Mouse (Mus musculus): ENCODE data around the gene E130308A19Rik. TPM values are rescaled to one million over a fixed set of nuclear protein-coding genes. Genes with fewer than 3 reads are reported as not detected.

E130308A19Rik gene
- polyA plus RNA-seq, 1 experiment from 2014 or later: 39.1 TPM

DNA sequence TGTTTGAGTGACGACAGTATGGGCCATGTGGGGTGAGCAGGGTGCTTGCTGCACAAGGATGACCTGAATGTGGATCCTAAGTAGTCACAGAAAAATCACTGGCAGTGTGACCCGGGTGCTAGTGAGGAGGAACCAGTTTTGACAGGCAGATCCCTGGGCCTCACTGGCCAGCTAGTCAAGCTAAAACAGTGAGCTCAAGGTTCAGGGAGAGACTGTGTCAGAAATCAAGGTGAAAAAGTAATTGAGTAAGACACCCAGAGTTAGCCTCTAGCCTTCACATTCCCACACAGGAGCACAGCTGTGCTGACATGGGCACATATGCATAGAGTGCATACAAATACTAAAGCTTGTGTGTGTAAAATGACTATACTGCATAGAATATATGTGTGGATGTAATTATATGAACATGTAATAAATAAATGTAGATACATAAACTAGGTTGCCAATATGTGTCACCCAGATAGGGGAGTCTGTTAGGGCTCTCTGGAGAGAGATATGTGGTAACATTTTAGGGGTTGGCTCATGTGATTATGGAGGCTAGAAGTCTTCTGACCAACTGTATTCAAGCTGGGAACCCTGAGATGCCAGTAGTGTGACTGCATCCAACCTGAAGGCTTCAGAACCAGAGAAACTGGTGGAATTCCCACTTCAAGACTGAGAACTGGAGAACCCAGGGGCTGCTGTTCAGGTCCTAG is 47.6 kb downstream of the E130308A19Rik start:
- Histone ChIP-seq H3K27ac (no peak overlapping the region), H3K9me3 (no peaks in the 10 kb centered on the region), H3K36me3 (replicated peaks) (no peaks in the 10 kb centered on the region), H3K27me3 (ENCODE audit: poor library complexity, severe bottlenecking) (no peaks in the 10 kb centered on the region), H3K4me3 (no peak overlapping the region), H3K4me1 (peaks cover 19% of the 10 kb centered on the region)
- WGBS: 88% methylated on average over 2 of the region's 2 CpGs
- DNase-seq (ENCODE audit: extremely low spot score, low spot score): no peak

DNA sequence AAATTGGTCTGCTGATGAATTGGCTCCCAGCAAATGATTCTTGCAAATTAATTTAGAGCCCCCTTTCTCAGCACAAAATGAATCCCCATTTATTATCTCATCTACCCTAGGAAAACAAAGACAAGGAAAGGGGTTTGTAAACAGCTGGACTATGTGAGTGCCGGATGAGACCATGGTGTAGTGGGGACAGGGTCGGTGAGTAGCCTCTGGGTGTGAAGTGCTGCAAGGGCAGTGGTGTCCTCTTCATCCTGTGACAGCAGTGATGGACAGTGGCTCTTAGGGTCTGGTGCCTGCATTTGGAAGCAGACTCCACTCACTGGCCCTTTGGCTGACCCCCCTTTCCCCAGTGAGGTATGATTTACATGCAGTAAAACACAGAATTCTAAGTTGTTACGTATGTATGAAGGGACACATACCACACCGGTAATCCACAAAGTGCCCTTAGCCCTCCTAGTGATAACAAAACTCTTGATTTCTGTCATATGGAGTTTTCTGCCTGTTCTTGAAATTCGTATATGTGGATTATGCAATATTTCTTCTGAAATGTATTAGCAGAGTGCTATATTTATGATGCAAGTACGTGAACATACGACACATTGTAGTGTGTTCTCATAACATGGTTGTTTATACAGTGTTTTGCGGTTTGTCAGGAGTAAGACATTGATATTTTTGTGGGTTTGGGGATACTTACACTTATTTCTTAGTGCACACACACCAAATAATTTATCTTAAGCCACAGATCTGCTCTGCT is 49.1 kb downstream of the E130308A19Rik start:
- no peaks in the 10 kb centered on the region for H3K27me3 ChIP-seq (ENCODE audit: poor library complexity, severe bottlenecking)
- 88% methylated on average over 8 of the region's 8 CpGs for WGBS
- no peak overlapping the region for H3K27ac ChIP-seq
- no peaks in the 10 kb centered on the region for H3K9me3 ChIP-seq
- peaks cover 19% of the 10 kb centered on the region for H3K4me1 ChIP-seq
- H3K4me3 ChIP-seq: no peak overlapping the region
- DNase-seq (ENCODE audit: extremely low spot score, low spot score): no peak
- H3K36me3 ChIP-seq (replicated peaks): no peaks in the 10 kb centered on the region

DNA sequence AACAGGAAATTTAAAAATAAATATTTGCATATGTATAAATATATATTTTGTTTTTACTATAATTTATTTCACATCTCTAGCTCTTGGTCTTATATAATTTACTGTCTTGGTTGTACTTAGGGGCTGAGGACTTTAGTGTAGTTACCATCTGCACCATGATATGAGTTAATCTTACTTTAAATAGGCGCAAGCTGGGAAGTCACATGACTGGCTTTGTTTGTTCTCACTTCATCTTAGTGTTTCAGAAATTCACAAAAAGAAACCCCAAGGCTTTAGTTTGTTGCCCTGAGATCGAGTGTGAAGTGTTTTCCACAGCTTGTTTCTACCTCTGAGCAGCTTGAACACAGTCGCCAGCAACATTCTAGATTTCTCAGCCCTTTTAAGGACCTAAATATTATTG is 49.7 kb downstream of the E130308A19Rik start:
- no peak overlapping the region for H3K27ac ChIP-seq
- DNase-seq (ENCODE audit: extremely low spot score, low spot score): no peak
- no peak overlapping the region for H3K4me3 ChIP-seq
- no peaks in the 10 kb centered on the region for H3K9me3 ChIP-seq
- H3K36me3 ChIP-seq (replicated peaks): no peaks in the 10 kb centered on the region
- peaks cover 24% of the 10 kb centered on the region for H3K4me1 ChIP-seq
- 76% methylated on average over 3 of the region's 3 CpGs for WGBS
- H3K27me3 ChIP-seq (ENCODE audit: poor library complexity, severe bottlenecking): no peaks in the 10 kb centered on the region

DNA sequence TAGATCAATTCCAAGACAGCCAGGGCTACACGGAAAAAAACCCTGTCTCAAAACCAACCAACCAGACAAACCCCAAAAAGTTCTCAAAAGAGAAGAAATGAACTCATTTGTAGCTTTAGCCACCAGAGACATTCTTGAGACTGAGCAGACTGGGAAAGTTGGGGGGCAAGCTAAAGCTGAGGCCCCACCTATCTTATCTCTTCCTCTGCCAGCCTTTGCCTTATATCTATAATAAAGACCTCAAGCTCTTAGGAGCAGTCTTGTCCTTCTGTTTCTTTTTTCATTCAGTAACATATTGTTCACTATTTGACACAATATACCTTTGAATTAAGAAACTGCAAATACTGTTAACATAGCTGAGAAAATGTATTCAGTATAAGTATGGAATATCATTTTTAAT is 55.4 kb downstream of the E130308A19Rik start:
- WGBS: 83% methylated on average over 1 of the region's 1 CpGs
- no peaks in the 10 kb centered on the region for H3K36me3 ChIP-seq (replicated peaks)
- DNase-seq (ENCODE audit: extremely low spot score, low spot score): no peak

DNA sequence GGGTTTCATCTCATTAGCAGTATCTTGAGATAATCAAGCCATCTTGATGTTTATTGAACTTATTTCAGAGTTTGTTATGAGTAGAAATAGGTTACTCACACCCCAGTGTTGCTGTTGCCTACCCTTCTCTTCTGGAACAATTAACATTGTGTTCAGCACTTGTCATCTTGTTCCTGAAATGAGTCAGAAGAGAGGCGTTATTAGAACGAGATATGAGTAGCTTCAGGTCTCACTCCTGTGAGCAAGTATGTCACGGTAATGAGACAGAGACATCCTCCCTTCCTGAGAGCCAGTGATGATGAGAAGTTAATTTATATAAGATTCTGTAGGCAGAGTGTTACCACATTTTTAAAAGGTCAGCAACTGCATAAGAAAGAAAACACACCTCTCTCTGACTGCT is 56.5 kb downstream of the E130308A19Rik start:
- DNase-seq (ENCODE audit: extremely low spot score, low spot score): no peak
- Histone ChIP-seq H3K9me3 (no peaks in the 10 kb centered on the region), H3K27ac (no peak overlapping the region)

More for the DNA sequence above, 55.4 kb downstream of the E130308A19Rik start:
- Histone ChIP-seq H3K4me3 (no peak overlapping the region), H3K27me3 (ENCODE audit: poor library complexity, severe bottlenecking) (no peaks in the 10 kb centered on the region), H3K27ac (no peak overlapping the region), H3K4me1 (peaks cover 41% of the 10 kb centered on the region), H3K9me3 (no peaks in the 10 kb centered on the region)

DNA sequence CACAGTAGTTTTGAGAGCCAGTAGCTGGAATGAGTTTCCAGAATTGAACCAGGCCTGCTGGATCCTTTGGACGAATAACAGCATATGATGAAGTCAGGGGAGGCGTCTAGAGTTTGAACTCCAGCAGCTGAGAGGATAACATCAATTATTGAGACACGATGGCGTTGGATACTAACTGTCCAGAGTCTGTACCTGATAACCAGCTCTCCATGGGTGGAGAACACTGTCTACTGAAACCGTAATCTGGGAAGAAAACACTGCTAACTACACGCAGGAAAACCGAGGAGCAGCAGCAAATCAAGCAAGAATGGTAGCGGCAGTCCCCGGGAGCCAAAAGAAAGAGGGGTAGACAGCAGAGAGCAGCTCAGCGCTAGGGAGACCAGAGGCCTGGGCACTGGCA is 56.9 kb downstream of the E130308A19Rik start:
- Histone ChIP-seq H3K9me3 (no peaks in the 10 kb centered on the region), H3K27ac (no peak overlapping the region), H3K36me3 (replicated peaks) (peaks cover 4% of the 10 kb centered on the region; the same call in 1 of the 2 replicates), H3K27me3 (ENCODE audit: poor library complexity, severe bottlenecking) (no peaks in the 10 kb centered on the region), H3K4me1 (peaks cover 30% of the 10 kb centered on the region), H3K4me3 (no peak overlapping the region)
- DNase-seq (ENCODE audit: extremely low spot score, low spot score): no peak
- WGBS: 86% methylated on average over 10 of the region's 10 CpGs

More for the DNA sequence above, 56.5 kb downstream of the E130308A19Rik start:
- WGBS: 93% methylated on average over 3 of the region's 3 CpGs
- Histone ChIP-seq H3K4me1 (peaks cover 30% of the 10 kb centered on the region), H3K36me3 (replicated peaks) (peaks cover 4% of the 10 kb centered on the region; the same call in 1 of the 2 replicates), H3K27me3 (ENCODE audit: poor library complexity, severe bottlenecking) (no peaks in the 10 kb centered on the region), H3K4me3 (no peak overlapping the region)

DNA sequence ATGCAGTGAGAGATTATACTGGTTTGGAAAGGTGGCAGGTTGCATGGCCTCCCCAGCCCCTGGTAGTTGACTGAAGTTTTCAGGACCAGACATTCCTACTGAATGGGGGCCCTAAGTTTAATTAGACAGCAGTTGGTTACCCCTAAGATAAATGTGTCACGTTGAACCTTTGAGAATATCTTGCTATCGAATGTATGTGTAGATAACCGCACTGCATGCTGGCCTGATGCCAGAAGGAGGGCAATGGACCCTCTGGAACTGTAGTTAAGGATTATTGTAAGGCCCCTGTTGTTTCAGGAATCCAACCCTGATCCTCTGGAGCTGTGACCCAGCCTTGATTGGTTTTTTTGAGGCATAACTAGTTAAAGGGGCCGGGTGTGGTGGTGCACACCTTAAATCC is 58.3 kb downstream of the E130308A19Rik start:
- peaks cover 4% of the 10 kb centered on the region; the same call in 1 of the 2 replicates for H3K36me3 ChIP-seq (replicated peaks)
- no peak for DNase-seq (ENCODE audit: extremely low spot score, low spot score)
- 93% methylated on average over 4 of the region's 4 CpGs for WGBS
- peaks cover 30% of the 10 kb centered on the region for H3K4me1 ChIP-seq
- H3K27ac ChIP-seq: no peak overlapping the region
- H3K9me3 ChIP-seq: no peaks in the 10 kb centered on the region
- H3K4me3 ChIP-seq: no peak overlapping the region
- no peaks in the 10 kb centered on the region for H3K27me3 ChIP-seq (ENCODE audit: poor library complexity, severe bottlenecking)

DNA sequence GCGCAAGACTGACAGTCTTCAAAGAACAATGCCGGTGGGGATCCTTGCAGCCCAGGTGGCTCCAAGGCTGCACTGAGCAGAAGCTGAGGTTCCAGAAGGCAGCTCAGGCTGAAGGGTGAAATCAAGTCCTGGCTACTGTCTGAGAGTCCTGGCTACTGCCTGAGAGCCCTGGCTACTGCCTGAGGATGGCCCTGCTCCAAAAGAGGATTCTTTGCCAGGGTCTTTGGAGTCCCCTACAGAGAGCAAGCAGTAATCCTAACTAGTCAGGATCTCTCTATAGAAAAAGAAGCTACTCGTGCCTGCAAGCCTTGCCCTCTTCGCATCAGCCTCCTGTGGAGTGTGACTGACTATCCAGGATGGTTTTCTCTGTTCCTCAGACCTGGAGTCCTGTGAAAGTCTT is 60.7 kb downstream of the E130308A19Rik start:
- 74% methylated on average over 4 of the region's 4 CpGs for WGBS
- Histone ChIP-seq H3K4me3 (no peak overlapping the region), H3K9me3 (no peaks in the 10 kb centered on the region), H3K36me3 (replicated peaks) (peaks cover 17% of the 10 kb centered on the region), H3K27ac (no peak overlapping the region), H3K27me3 (ENCODE audit: poor library complexity, severe bottlenecking) (no peaks in the 10 kb centered on the region), H3K4me1 (peaks cover 27% of the 10 kb centered on the region)
- DNase-seq (ENCODE audit: extremely low spot score, low spot score): no peak

DNA sequence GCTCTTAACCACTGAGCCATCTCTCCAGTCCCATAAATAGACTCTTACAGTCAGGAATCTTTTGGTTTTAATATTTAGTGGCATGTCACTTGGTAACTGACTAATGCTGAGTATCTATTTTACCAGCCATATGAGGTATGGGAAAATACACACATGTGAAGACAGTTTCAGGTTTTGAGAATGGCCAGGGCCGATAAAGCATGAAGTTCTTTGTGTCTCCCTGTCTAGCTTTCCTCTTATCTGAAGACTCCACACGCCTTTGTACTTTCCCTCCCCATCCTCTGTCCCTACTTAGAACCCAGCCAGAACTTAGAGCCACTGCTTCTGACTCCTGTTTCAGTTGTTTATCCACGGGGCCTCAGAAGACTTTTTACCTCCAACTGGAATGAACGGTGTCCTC is 63.0 kb downstream of the E130308A19Rik start:
- DNase-seq (ENCODE audit: extremely low spot score, low spot score): no peak
- Histone ChIP-seq H3K27ac (no peak overlapping the region), H3K27me3 (ENCODE audit: poor library complexity, severe bottlenecking) (no peaks in the 10 kb centered on the region), H3K4me1 (peaks cover 13% of the 10 kb centered on the region), H3K4me3 (no peak overlapping the region), H3K9me3 (no peaks in the 10 kb centered on the region), H3K36me3 (replicated peaks) (peaks cover 17% of the 10 kb centered on the region)
- WGBS: 87% methylated on average over 4 of the region's 4 CpGs

DNA sequence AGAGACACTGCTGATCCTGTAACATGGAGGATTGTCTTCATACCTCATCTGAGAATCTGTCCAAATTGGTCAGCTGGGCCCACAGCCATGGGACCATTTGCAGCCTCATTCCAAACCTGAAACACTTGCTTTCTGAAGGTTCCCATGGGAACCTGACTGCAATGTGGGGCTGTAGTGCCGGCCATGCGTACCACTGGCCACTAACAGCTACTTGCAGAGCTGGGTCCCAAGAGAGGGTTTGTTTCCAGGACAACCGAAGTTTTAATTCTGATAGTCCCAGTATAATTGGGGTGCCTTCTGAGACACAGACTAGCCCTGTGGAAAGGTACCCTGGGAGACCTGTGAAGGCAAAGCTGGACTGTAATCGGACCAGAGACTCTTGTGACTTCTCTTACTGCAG is 64.1 kb downstream of the E130308A19Rik start:
- no peak for DNase-seq (ENCODE audit: extremely low spot score, low spot score)
- no peaks in the 10 kb centered on the region for H3K9me3 ChIP-seq
- H3K4me3 ChIP-seq: no peak overlapping the region
- peaks cover 9% of the 10 kb centered on the region for H3K4me1 ChIP-seq
- H3K27ac ChIP-seq: no peak overlapping the region
- H3K36me3 ChIP-seq (replicated peaks): peaks cover 17% of the 10 kb centered on the region
- WGBS: 83% methylated on average over 4 of the region's 4 CpGs
- H3K27me3 ChIP-seq (ENCODE audit: poor library complexity, severe bottlenecking): no peaks in the 10 kb centered on the region

DNA sequence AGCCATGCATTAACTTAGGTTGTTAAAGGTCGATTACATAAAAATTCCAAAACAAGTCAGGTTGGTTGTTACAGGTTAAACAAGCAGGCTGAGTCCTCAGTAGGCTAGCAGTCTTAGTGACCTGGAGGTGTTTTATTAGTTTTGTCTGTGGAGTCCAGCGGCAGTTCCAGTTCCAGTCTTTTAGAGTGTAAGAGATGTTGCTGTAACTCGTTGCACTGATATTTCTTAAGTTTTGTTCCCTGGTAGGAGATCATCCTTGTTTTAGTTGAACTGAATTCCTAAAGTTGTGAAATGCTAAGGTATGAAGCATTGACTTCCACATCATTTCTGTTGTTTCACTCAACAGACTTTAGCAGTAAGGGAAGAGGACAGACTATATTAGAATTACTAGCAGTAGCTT is 70.8 kb downstream of the E130308A19Rik start:
- no peak for DNase-seq (ENCODE audit: extremely low spot score, low spot score)
- no peak overlapping the region for H3K27ac ChIP-seq
- H3K36me3 ChIP-seq (replicated peaks): no peaks in the 10 kb centered on the region; the same call in 1 of the 2 replicates
- H3K4me3 ChIP-seq: no peak overlapping the region
- WGBS: 88% methylated on average over 3 of the region's 3 CpGs
- H3K4me1 ChIP-seq: peaks cover 5% of the 10 kb centered on the region
- no peaks in the 10 kb centered on the region for H3K27me3 ChIP-seq (ENCODE audit: poor library complexity, severe bottlenecking)
- H3K9me3 ChIP-seq: no peaks in the 10 kb centered on the region

DNA sequence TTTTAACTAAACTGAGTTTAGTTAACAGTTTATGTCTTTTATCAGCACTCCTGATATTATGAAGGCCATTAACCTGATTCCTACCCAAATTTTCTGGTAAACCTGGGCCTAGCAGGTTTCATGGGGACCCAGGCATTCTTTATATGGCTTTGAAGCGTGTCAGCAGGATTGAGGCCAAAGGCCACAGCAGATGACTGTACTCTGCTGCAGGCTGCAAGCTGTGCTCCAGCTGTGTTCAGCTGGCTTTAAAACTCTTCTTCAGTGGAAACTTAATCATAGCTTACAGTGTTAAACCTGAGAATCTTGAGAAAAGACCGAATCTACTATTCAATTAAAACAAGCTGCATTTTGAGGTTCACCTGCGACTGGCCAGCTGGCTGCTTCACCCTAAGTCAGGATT is 71.9 kb downstream of the E130308A19Rik start:
- Histone ChIP-seq H3K27me3 (ENCODE audit: poor library complexity, severe bottlenecking) (no peaks in the 10 kb centered on the region), H3K4me3 (no peak overlapping the region), H3K27ac (no peak overlapping the region), H3K4me1 (peaks cover 5% of the 10 kb centered on the region), H3K36me3 (replicated peaks) (no peaks in the 10 kb centered on the region), H3K9me3 (no peaks in the 10 kb centered on the region)
- no peak for DNase-seq (ENCODE audit: extremely low spot score, low spot score)
- 61% methylated on average over 3 of the region's 3 CpGs for WGBS

All from forebrain, embryonic 10.5 days (tissue).